Mouse (Mus musculus) cerebral cortex, adult 2 months (tissue): Measurements from ENCODE around the gene Otop3.

Experiments
- WGBS: fragments of 180-500 bp; shearing (Covaris S2); methylation state at CpG from one replicate; pipeline ENCODE4 v1.1.7; 2018; 5-methylcytosine and 5-hydroxymethylcytosine counted together

Otop3 gene

GRCm38 (mm10) chr11:115393721-115394325 is 59.3 kb downstream of the Otop3 start:
- 76% methylated on average over 34 of the region's 34 CpGs for WGBS
